Mouse (Mus musculus) inflammation-experienced regulatory T-cells, adult 6 months (primary cell): ENCODE data around the gene Ppm1k. TPM values are rescaled to one million over a fixed set of nuclear protein-coding genes. Genes with fewer than 3 reads are reported as not detected.
"Not testable (repeated sequence)": the region's sequence is repeated elsewhere in the genome, so short reads cannot be mapped to it uniquely, and the experiment has no call there.

Experiments
- ATAC-seq: one replicate; pipeline ENCODE4 v1.8.0; 2017
- polyA plus RNA-seq, 3 experiments: library from polyadenylated mRNA; unstranded; fragments of 100-300 nt; shearing (Covaris generic); gene quantifications; one replicate each; pipeline ENCODE4 v1.2.1; 2017

Ppm1k gene
- 10 to 100 TPM; 12.9 to 22.8 (median 20.5) TPM for polyA plus RNA-seq

DNA sequence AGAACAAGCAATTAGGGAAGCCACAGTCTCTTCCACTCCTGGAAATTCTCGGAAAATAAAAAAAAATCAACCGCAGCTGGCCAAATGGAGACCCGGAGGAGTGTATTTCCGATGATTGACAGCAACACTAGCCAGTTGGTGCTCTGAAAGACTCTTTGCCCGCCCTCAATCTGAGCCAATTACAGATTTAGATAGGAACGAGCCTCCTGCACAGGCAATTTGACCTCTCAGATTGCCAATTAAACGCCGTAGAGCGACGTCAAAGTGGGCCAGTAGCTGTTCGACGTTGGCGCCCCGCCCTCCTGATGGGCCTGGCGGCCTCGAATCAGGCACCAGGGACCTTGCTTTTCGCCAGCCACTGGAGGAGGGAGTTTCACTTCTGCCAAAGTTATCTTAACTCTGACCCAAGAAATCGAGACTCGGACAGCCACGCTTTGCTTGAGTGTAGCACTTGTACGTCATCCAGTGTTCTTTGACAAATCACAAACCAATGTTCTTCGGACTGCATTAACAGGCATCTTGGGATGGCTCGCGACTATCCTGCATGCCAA is at the start of gene Ppm1k:
Gene Ppm1k, minus strand, starts transcription at position 83 of the 551 bp plus-strand sequence.
- ATAC-seq, result peak; percentile 95

DNA sequence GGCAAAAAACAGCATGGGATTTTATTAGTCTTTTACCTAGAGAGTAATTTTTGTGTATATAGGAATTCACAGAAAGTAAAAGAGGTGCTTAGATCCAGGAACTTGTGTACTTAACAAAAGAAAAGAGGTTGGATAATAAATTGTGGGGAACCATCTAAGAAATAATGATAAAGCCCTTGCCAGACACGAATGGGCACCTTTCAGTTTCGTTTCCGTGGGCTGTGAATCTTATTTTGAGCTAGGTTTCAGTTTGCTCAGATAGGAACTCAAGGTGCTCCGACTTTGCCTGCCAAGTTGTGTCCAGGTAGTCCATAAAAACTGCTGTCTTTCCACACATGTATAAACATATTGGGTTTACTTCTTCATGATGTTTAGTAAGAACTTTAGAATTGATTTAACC is 47.1 kb upstream of the Ppm1k start:
- peak; percentile 58 for ATAC-seq

DNA sequence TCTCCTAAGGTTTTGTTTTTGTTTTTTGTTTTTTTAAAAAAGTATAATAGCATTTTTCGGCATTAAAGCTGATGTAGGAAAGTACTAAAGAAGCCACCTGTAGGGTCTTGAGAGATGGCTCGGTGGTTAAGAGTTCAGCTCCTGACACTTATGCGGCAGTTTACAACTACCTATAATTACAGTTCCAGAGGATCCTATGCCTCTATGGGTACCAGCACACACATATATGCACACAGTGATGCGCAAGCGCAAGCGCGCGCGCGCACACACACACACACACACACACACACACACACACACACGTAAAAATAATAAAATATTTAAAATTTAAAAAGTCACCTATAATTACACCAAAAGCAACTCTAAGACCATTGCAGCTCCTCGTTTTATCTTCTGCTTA is 46.3 kb upstream of the Ppm1k start:
- ATAC-seq, result peak; percentile 9

DNA sequence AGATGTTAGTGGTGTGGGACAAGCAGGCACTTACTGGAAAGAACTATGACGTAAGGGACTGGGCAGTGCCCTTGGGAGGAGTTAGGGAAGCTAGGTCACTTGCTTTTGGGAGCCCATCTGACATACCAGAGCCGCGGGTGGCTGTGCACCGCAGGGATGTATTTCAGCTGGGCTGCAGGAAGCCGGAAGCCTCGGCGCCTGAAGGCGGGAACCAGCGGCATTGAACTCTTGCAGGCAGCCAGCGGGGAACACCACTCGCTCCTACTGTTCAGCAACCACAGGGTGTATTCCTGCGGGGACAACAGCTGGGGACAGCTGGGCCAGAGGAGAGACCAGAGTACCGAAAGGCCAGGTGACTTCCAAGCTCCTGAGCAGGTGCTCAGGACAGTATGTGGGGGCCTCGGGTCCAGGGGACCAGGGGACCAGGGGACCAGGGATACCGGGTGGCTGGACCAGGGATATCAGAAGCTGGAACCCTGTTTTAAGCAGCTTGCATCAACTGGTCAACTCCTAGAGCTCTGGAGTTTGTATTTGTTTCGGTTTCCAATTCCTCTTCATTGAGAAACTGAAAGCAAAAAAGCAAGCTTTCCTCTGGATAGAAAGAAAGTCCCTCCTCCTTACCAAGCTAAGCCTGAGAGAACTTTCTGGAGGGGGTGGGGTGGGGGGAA is 45.7 kb upstream of the Ppm1k start, which contains the start of gene Herc6:
Gene Herc6, plus strand, starts transcription at position 120 of the 668 bp plus-strand sequence.
- ATAC-seq, result peak; percentile 87

DNA sequence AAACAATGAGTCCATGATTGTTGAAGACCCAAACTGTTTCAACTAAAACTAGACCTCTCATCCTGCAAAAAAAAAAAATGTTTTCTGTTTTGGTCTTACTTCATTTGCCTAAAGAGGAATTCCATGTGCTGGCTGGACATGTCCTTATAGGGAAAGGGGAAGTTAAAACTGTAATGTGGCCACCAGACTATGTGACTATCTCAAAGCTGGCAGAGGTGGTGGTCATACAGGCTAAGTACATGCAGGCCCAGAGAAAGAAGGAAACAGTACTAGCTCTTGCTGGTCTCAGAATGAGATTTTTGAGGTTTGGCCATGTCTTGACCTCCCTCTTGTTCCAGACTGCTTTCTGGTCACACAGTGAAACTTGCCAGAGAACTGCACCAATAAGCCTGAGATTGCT is 36.3 kb upstream of the Ppm1k start:
- ATAC-seq, result no peak

DNA sequence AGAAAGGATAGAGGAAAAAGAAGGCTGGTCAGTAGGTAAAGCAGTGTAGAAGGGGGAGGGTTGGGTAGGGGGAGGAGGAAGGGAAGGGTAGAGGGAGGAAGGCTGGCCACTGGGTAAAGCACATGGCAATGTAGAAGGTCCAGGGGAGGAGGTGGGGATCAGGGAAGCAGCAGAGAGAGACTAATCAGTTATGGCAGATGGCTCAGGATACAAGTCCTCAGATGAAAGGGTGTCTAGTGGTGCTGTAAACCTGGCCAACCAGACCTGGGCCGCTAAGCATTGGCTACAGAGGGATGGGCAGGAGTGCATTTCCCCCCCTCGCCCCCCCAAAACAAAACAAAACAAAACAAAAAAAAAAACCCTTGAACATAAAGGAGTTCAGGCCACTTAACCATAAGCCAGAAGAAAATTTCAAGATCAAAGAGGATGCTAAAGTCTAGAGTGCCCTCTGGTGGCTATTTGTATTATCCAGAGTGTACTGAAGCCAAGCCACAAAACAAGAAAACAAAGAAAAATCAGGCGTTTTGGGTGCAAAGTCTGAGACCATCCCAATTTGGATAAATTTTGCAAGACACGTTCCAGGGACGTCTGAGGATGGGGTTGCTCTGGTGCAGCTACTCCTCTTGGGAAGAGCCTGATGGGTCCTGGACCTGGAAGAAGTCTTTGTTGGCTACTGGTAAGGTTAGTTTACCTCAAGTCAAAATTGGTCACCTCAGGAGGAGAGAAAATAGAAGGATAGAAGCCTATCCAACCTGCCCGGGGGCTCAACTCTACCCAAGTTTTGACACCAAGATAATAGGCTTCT is 35.1 kb upstream of the Ppm1k start:
- peak; percentile 92 for ATAC-seq

DNA sequence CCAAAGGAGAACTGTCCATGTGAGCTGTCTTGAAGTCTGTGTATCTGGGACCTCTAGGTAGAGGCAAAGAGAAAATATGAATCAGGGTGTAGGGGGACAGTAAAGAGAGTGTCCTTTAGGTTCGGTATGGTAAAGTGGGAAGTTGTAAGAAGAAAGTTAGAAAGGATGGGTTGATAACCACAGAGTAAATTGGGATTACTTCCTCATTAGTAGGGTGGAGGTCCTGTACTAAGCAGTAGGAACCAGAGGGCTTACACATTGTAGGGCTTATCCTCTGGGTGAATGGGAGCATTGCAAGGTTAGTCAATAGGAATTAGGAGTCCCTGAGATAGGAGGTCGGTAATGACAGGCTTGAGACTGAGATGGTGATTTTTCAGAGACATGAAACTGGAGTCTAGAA is 32.4 kb upstream of the Ppm1k start:
- ATAC-seq, result no peak

DNA sequence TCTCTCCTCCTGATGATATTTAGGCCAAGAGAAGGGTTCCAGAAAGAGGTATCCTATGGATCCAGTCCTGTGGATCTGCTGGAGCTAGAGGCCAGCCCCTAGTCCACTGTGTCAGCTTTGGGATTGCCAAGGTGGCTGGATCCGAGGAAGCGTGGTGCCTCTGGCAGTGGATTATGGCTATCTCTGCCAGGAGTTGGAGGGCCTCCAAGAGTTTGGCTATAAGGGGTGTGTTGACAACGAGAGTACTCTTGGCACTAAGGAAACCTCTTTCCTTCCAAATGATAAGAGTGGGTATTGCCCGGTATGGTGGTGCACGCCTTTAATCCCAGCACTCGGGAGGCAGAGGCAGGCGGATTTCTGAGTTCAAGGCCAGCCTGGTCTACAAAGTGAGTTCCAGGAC is 30.2 kb upstream of the Ppm1k start:
- no peak for ATAC-seq

DNA sequence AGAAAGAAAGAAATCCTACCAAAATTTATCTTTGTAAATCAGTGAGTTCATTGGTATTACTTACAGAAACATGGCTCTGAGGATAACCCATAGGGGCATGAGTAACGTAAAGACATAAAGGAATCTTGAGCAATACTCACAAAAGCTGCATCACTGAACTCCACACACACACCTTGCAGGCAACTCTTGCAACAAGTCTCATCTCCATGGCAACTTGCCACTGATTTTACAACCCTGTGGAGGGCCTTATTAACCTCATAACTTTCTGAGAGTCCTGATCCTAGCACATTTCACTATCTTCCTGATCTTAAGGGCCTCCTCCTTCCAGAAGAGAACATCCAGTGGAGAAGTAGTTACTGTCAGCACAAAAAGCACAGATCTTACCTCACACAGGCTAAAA is 28.2 kb upstream of the Ppm1k start:
- no peak for ATAC-seq

DNA sequence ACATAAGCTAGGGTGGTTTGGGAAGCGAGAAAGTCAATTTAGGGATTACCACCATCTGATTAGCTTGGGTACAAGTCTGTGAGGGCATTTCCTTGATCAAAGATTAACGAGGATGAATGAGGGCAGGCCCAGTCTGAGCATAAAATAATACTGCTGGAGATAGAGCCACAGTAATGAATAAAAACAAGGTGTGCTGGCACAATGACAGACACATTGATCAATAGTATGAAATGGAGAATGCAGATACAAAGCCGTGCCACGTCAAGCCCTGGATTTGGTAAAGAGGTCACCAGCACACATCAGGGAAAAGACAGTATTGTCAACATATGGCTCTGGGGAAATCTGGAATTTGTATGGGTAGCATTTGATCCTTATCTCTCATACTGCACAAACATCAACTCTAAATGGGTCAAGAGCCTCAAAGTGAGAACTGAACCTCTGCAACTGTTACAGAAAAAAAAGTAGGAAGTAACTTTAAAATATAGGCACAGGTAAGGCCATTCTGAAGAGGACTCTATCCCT is 22.6 kb upstream of the Ppm1k start:
- ATAC-seq, result no peak

DNA sequence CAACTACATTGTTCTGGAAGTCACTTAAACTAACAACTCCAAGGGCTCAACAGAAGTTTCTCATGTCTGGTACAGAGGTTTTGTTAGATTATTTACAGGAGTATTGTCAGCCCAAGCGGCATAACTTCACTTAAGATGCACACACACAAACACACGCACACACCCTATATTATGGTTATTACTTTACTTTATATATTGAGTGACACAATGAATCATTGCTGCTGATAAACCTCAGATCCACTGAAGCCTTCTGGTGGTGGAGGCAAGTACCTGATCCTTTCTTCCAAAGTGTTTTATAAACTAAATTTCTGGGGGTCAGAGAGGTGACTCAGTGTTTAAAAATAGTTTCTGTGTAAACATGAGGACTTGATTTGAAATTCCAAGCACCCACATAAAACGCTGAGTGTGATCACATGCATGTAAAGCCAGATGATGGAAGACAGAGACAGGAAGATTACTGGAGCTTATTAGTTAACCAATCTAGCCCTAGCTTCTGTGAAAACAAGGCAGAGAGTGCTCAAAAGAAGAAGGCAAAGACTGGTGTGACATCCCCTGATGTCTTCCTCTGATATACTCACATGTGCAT is 16.0 kb upstream of the Ppm1k start:
- no peak for ATAC-seq

DNA sequence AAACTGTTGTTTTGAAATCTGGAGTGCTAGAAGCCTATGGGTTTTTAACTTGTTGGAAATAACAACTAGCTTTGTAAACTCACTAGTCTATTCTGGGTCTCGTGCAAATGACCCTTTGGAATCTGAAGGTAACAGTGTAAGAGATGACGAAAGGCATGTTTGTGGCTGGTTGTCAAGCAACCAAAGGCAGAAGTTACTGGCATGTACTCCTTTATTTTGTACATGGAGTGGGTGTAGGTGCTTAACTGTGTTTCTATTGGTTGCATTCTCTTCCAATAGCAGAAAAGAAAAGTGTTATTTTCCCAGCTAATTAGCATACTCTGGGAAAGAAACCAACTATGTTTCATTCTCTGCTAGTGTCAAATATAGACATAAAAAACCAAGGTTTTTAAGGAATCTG is 9.6 kb upstream of the Ppm1k start:
- no peak for ATAC-seq

DNA sequence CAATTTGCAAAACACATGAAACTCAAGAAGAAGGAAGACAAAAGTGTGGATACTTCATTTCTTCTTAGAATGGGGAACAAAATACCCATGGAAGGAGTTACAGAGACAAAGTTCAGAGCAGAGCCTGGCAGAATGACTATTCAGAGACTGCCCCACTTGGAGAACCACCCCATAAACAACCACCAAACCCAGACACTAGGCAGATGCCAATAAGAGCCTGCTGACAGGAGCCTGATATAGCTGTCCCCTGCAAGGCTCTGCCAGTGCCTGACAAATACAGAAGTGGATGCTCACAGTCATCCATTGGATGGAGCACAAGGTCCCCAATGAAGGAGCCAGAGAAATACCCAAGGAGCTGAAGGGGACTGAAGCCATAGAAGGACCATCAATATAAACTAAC is 8.3 kb upstream of the Ppm1k start:
- not testable (repeated sequence) for ATAC-seq

DNA sequence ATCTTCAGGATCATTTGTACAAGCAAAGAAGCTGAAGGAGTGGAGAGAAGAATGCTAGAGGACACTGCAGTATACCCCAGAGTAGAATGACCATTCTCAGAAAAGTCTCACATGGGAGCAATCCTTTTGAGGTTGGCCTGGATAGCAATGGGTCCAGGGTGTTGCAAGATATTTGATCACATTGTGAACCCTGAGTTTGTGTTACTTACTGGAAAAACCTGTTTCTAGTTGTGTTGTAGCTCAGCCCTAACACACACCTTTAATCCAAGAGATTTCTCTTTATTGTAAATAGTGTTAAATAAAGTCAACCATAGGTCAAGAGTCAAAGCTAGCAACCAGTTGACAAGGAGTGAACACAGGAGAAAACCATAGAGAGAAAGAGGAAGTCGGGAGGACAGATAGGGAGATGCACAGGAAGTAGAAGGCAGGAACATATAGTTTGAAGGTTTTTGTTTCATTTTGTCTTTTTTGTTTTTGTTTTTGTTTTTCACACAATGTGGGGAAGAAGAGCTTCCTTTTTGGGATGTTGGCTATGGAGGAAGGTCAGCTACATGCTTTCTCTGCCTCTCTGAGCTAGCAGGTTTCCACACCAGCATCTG is 6.6 kb upstream of the Ppm1k start:
- peak; percentile 80 for ATAC-seq

DNA sequence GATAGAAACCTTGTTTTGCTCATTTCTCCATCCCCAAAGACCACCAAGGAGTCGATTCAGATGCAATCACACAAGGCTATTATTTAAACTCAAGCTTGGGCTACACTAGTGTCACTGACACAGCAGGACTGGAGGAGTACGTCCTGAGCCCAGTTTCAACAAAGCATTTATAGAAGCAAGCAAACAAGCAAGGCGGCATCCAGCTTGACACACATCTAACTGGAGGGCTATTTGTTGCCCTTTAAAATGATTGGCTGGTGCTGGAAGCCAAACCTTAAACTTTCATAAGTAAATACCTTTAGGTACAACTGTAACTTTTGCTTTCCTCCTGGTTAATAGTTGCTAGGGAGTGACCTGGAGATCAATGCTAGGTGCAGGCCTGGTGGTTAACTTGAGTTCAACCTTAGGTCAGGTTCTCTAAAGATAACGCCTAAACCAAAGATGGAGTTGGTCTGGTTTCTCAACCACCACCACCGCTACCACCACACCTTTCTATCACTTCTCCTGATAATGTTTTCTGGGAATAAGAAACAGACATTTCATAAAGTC is 5.8 kb upstream of the Ppm1k start:
- ATAC-seq, result no peak

DNA sequence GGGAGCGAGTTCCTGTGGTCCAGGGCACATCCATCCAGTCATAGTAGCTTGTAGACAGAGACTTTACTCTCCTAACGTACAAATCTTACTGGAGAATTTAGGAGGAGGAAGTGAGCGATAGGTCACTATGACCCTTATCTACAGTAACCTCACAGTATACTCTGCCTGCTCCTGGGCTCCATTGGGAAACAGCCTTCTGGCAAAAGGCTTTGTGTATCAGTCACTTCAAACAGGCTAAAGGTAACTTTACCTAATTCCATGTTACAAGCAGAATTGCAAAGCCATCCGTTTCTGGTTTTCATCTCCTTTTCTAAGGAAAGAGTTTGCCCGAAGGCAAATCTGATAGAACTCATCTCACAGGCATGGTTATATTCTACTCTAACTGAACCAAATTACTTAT is 2.6 kb upstream of the Ppm1k start:
- no peak for ATAC-seq

DNA sequence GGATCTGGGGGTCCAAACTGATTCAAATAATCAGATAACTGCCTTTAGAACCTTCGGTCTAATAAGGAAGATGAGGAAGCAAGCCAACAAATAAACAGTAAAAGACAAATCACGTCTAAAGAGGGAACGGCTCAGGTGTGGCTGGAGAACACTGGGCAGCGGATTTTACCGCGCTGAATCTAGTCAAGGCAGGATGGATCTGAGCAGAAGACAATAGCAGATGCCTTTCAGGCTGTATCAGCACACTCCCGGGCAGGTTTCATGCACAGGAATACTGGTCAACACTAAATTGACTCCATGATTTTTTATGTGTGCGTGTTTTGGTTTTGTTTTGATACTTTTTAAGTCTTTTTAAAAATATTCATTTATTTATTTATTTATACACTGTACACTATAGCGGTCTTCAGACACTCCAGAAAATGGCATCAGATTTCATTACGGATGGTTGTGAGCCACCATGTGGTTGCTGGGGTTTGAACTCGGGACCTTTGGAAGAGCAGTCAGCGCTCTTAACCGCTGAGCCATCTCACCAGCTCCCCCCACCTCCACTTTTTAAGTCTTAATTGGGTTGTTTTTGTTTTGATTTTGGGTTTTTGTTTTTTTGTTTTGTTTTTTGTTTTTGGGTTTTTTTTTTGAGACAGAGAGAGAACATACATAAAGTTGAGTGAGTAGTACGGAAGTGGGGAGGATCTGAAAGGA is 852 bp upstream of the Ppm1k start:
- peak; percentile 10 for ATAC-seq

DNA sequence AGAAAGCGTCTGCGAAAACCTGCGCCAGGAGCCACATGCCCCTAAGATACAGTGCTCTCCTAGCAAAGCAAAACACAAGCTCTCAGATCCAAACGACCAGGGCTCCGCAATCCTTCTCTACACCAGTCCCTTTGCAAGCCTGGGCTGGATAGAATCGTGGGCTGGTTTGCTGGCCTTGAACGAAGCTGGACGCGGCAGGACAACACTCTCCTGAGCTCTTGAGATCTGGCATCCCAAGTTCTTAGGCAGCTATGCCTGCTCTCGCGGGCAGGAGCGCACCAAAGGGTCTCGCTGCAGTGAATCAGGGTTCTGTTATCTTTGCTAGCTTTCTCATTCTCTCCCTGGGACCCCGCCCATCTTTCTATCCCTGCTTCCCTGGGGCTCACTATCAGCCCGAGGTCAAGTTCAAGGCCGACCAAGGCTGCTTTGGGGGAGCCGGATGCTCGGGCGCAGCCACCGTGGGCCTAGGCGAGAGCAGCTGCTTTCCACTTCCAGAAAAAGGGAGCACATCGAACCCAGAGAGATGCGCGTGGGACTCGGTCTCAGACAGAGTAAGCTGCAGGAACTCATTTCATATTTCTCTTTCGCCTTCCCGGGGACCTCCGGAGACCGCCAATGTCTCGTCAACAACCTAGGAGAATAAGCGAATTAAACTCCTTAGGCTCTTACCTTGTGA is 519 bp downstream of the Ppm1k start:
- ATAC-seq, result peak; percentile 19

DNA sequence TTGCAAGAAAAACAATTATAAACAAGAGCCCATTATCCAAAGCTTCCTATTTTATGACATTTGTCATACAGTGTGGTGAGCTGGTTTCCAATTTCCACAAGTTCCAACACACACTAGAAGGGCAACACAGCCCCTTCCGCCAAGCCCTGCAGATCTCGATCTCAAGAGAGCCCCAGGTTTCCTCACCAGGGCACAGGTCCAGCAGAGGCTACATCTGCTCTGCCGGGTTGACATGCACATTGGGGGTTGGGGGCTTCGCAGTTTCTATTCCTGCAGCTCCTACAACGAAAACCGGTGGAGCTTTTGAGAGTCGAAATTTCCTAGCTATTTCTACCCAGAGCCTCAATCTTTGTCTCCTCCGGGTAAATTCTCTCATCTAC is 1.0 kb downstream of the Ppm1k start:
- ATAC-seq, result no peak

DNA sequence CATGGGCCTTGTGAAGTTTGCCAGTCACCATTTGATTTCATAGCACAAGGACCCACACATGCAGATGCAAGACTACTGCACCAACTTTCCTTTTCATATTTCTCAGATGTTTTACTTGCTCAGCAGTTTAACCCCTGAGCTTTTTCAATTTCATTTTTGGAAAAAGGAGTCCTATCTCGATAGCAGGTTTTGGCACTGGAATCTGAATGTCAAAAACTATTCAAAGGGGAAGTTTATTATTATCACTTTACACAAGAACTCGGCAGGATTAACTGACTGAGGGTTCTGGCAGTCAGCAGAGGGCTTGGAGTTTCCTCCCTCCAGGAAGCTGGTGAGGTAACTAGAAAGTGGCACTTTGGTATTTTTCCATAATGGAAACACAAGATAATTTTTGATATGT is 1.9 kb downstream of the Ppm1k start:
- ATAC-seq, result no peak

DNA sequence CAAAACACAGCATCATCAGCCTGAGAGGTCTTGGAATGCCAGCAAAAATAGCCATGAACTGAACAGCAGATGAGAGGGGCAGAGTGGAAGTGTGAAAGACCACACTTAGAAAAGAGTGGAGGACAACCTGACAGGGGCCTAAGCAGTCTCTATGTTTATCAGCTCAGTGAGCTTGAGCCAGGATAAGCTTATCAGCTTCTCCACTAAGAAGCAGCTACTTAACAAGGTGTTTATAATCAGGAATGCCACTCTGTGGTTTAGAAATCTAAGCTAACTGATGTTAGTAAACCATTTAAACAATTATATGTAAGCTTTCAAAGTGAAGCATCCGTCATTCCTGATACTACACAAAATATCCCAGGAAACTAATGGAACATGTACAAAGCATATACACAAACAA is 3.2 kb downstream of the Ppm1k start:
- no peak for ATAC-seq
